Mouse (Mus musculus): ENCODE measurements around the gene Hoxb8. TPM values are rescaled to one million over a fixed set of nuclear protein-coding genes. Genes with fewer than 3 reads are reported as not detected.

The Hoxb8 gene
- polyA plus RNA-seq, 1 experiment from 2014 or later: 15.1 TPM

DNA sequence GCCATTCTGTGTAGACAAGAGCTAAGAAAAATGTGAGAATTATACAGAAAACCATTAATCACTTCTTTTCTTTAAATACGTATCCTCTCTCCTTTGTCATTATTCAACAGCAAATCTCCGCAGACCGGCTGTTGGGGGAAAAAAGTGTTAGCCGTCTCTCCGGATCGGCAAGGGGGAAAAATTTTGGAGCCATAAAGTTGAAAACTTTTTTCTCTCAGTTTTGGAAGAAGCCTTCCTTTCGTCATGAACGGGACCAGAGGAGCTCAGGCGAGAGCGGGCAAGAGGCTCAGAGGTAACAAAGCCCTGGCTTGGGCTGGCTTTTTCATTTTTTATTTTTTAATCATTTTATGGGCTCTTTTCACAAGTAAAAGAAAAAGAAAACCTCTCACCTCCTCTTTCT, 41.4 kb downstream of the Hoxb8 start, which contains the start of gene Hoxb3:
TSS of gene Hoxb3 (plus strand) at position 173 of the 400 bp plus-strand sequence.
- H3K4me3 ChIP-seq (ENCODE audit: low read length): peak within 1 kb of the TSS; percentile 23

DNA sequence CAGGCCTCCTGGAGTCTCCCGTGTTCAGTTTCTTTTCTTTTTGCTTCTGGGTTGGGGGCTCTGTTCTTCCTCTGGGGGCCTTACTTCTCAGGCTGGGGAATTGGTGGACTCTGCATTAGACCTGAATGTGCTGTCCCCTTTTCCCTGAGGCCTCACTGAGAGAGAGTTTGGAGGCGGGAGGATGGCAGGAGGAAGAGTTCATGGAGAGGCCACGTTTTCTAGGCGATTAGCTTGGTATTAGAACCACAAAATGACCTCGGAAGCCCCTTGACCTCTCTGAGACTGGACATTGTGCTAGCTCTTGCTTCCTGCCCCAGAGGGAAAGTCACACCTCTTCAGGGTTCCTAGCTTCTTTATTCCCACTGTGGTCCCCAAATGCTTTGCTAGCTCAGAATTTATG, 42.4 kb downstream of the Hoxb8 start:
- Histone ChIP-seq H3K9me3 (ENCODE audit: control insufficient read depth, low read length) (no peaks in the 10 kb centered on the region), H3K4me2 (ENCODE audit: low read length) (peak overlapping the region; percentile 62), H3K36me3 (ENCODE audit: control insufficient read depth, insufficient read depth, low read length) (no peaks in the 10 kb centered on the region), H3K27ac (ENCODE audit: low read depth, low read length) (peak overlapping the region; percentile 74), H3K27me3 (replicated peaks; ENCODE audit: control insufficient read depth, insufficient read depth, low read length) (peaks cover 16% of the 10 kb centered on the region), H3K9ac (ENCODE audit: low read depth, low read length) (peak overlapping the region; percentile 54), H3K4me1 (ENCODE audit: control insufficient read depth, insufficient read depth, low read depth, low read length) (no peaks in the 10 kb centered on the region), H3K4me3 (ENCODE audit: low read length) (peak overlapping the region; percentile 23)
- no peak for ATAC-seq
- 1% methylated on average over 5 of the region's 5 CpGs for WGBS

More for the DNA sequence above, 41.4 kb downstream of the Hoxb8 start, which contains the start of gene Hoxb3:
- peaks cover 19% of the 10 kb centered on the region for H3K27me3 ChIP-seq (replicated peaks; ENCODE audit: control insufficient read depth, insufficient read depth, low read length)
- H3K9ac ChIP-seq (ENCODE audit: low read depth, low read length): peak within 1 kb of the TSS; percentile 54
- no peaks in the 10 kb centered on the region for H3K9me3 ChIP-seq (ENCODE audit: control insufficient read depth, low read length)
- H3K4me2 ChIP-seq (ENCODE audit: low read length): peak within 1 kb of the TSS; percentile 62
- peak within 1 kb of the TSS; percentile 91 for H3K27ac ChIP-seq (ENCODE audit: low read depth, low read length)
- H3K4me1 ChIP-seq (ENCODE audit: control insufficient read depth, insufficient read depth, low read depth, low read length): no peaks in the 10 kb centered on the region; the same call in 1 of the 2 replicates
- 6% methylated on average over 10 of the region's 10 CpGs for WGBS
- no peak for ATAC-seq
- H3K36me3 ChIP-seq (ENCODE audit: control insufficient read depth, insufficient read depth, low read length): no peaks in the 10 kb centered on the region

- peak overlapping the region; percentile 62 for H3K4me2 ChIP-seq (ENCODE audit: low read length)
- peak overlapping the region; percentile 29; the same call in 1 of the 2 replicates for H3K9ac ChIP-seq (ENCODE audit: low read depth, low read length)
- peaks cover 18% of the 10 kb centered on the region for H3K27me3 ChIP-seq (replicated peaks; ENCODE audit: control insufficient read depth, insufficient read depth, low read length)
- ATAC-seq: no peak
- peak overlapping the region; percentile 23 for H3K4me3 ChIP-seq (ENCODE audit: low read length)
- WGBS: 2% methylated on average over 8 of the region's 8 CpGs
- H3K36me3 ChIP-seq (ENCODE audit: control insufficient read depth, insufficient read depth, low read length): no peaks in the 10 kb centered on the region
- H3K27ac ChIP-seq (ENCODE audit: low read depth, low read length): peak overlapping the region; percentile 74
- no peaks in the 10 kb centered on the region for H3K4me1 ChIP-seq (ENCODE audit: control insufficient read depth, insufficient read depth, low read depth, low read length)
- H3K9me3 ChIP-seq (ENCODE audit: control insufficient read depth, low read length): no peaks in the 10 kb centered on the region
Measured at GRCm38 (mm10) chr11:96324965-96325364, 43.3 kb downstream of the Hoxb8 start.

- H3K27ac ChIP-seq (ENCODE audit: low read depth, low read length): peak overlapping the region; percentile 74
- no peak for ATAC-seq
- no peaks in the 10 kb centered on the region for H3K4me1 ChIP-seq (ENCODE audit: control insufficient read depth, insufficient read depth, low read depth, low read length)
- H3K27me3 ChIP-seq (replicated peaks; ENCODE audit: control insufficient read depth, insufficient read depth, low read length): peaks cover 22% of the 10 kb centered on the region
- WGBS: 3% methylated on average over 22 of the region's 22 CpGs
- peak overlapping the region; percentile 29 for H3K9ac ChIP-seq (ENCODE audit: low read depth, low read length)
- no peaks in the 10 kb centered on the region for H3K9me3 ChIP-seq (ENCODE audit: control insufficient read depth, low read length)
- H3K4me2 ChIP-seq (ENCODE audit: low read length): peak overlapping the region; percentile 62
- H3K36me3 ChIP-seq (ENCODE audit: control insufficient read depth, insufficient read depth, low read length): no peaks in the 10 kb centered on the region
- H3K4me3 ChIP-seq (ENCODE audit: low read length): peak overlapping the region; percentile 23
Measured at GRCm38 (mm10) chr11:96325747-96326212, 44.1 kb downstream of the Hoxb8 start.

DNA sequence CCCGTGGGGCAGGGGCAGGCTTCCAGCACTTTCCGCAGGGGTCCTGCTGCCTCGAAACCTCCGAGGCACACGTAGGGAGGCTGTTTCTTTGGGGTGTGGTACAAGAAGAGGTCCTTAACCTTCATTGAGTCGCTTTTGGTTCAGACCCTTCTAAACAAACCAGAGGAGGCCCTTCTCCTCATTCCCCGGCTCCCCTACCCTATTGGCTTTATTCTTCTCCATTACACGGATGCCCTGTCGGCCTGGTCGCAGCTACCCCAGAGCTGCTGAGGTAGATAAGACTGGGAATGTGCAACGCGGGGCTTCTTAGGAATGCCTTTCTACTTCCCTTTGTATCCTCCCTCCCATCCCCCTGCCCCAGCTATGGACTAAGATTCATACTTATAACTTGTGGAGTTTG, 45.0 kb downstream of the Hoxb8 start:
- no peaks in the 10 kb centered on the region for H3K4me1 ChIP-seq (ENCODE audit: control insufficient read depth, insufficient read depth, low read depth, low read length)
- H3K9me3 ChIP-seq (ENCODE audit: control insufficient read depth, low read length): no peaks in the 10 kb centered on the region
- H3K27ac ChIP-seq (ENCODE audit: low read depth, low read length): peak overlapping the region; percentile 74
- WGBS: under 1% methylated on average over 12 of the region's 12 CpGs
- H3K4me3 ChIP-seq (ENCODE audit: low read length): peak overlapping the region; percentile 23
- peaks cover 19% of the 10 kb centered on the region for H3K27me3 ChIP-seq (replicated peaks; ENCODE audit: control insufficient read depth, insufficient read depth, low read length)
- H3K36me3 ChIP-seq (ENCODE audit: control insufficient read depth, insufficient read depth, low read length): no peaks in the 10 kb centered on the region
- no peak for ATAC-seq
- H3K9ac ChIP-seq (ENCODE audit: low read depth, low read length): peak overlapping the region; percentile 60
- peak overlapping the region; percentile 62 for H3K4me2 ChIP-seq (ENCODE audit: low read length)

- H3K9ac ChIP-seq (ENCODE audit: low read depth, low read length): peak overlapping the region; percentile 60
- H3K4me2 ChIP-seq (ENCODE audit: low read length): peak overlapping the region; percentile 62
- no peak for ATAC-seq
- H3K4me3 ChIP-seq (ENCODE audit: low read length): peak overlapping the region; percentile 38
- H3K27me3 ChIP-seq (replicated peaks; ENCODE audit: control insufficient read depth, insufficient read depth, low read length): peaks cover 22% of the 10 kb centered on the region
- no peaks in the 10 kb centered on the region for H3K4me1 ChIP-seq (ENCODE audit: control insufficient read depth, insufficient read depth, low read depth, low read length)
- under 1% methylated on average over 7 of the region's 7 CpGs for WGBS
- H3K27ac ChIP-seq (ENCODE audit: low read depth, low read length): peak overlapping the region; percentile 74
- no peaks in the 10 kb centered on the region for H3K36me3 ChIP-seq (ENCODE audit: control insufficient read depth, insufficient read depth, low read length)
- no peaks in the 10 kb centered on the region for H3K9me3 ChIP-seq (ENCODE audit: control insufficient read depth, low read length)
Measured at GRCm38 (mm10) chr11:96327122-96327521, 45.4 kb downstream of the Hoxb8 start.

DNA sequence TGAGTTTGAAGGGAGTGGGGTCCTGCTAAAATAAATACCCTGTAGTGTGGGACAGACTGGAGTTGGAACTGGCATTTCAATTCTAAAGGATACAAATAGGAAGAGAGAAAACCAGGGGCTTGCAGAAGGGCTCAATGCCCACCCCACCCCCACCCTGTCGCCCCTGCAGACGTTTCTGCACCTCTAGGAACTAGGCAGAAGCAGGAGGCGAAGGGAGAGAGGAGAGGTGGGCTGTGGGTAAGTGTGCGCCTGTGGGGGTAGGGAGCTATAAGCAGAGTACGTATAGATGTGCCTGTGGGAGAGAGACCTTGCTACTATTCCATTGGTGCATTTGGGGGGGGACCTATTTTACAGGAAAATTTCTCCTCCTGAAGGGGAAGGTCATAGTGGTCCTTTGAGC, 46.0 kb downstream of the Hoxb8 start:
- H3K27me3 ChIP-seq (replicated peaks; ENCODE audit: control insufficient read depth, insufficient read depth, low read length): peaks cover 22% of the 10 kb centered on the region
- no peaks in the 10 kb centered on the region for H3K36me3 ChIP-seq (ENCODE audit: control insufficient read depth, insufficient read depth, low read length)
- peak overlapping the region; percentile 38 for H3K4me3 ChIP-seq (ENCODE audit: low read length)
- WGBS: 7% methylated on average over 5 of the region's 5 CpGs
- peak overlapping the region; percentile 74 for H3K27ac ChIP-seq (ENCODE audit: low read depth, low read length)
- no peaks in the 10 kb centered on the region for H3K4me1 ChIP-seq (ENCODE audit: control insufficient read depth, insufficient read depth, low read depth, low read length)
- H3K9me3 ChIP-seq (ENCODE audit: control insufficient read depth, low read length): no peaks in the 10 kb centered on the region
- peak; percentile 45; the same call in 1 of the 2 replicates for ATAC-seq
- H3K9ac ChIP-seq (ENCODE audit: low read depth, low read length): peak overlapping the region; percentile 60
- H3K4me2 ChIP-seq (ENCODE audit: low read length): peak overlapping the region; percentile 62

DNA sequence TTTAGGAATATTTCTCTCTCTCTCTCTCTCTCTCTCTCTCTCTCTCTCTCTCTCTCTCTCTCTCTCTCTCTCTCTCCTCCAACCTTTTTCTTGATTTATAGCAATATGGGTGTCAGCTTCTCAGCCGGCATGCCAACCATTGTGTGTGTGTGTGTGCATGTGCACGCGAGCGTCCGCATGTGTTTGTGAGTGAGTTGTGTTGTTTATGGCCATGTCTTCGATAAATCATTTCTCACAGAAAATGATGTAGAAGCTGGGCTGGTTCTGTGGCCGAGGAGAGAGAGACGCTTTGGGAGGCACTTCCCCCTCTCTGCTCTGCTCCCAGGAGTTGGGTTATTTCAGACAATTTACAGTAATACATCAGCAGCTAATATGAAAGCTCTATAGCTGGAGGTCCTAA, 46.9 kb downstream of the Hoxb8 start:
- 8% methylated on average over 8 of the region's 8 CpGs for WGBS
- ATAC-seq: no peak
- H3K4me1 ChIP-seq (ENCODE audit: control insufficient read depth, insufficient read depth, low read depth, low read length): no peaks in the 10 kb centered on the region
- peak overlapping the region; percentile 74 for H3K27ac ChIP-seq (ENCODE audit: low read depth, low read length)
- no peaks in the 10 kb centered on the region for H3K36me3 ChIP-seq (ENCODE audit: control insufficient read depth, insufficient read depth, low read length)
- H3K9me3 ChIP-seq (ENCODE audit: control insufficient read depth, low read length): no peaks in the 10 kb centered on the region
- H3K27me3 ChIP-seq (replicated peaks; ENCODE audit: control insufficient read depth, insufficient read depth, low read length): peaks cover 23% of the 10 kb centered on the region
- peak overlapping the region; percentile 60 for H3K9ac ChIP-seq (ENCODE audit: low read depth, low read length)
- H3K4me3 ChIP-seq (ENCODE audit: low read length): peak overlapping the region; percentile 38
- H3K4me2 ChIP-seq (ENCODE audit: low read length): peak overlapping the region; percentile 62

DNA sequence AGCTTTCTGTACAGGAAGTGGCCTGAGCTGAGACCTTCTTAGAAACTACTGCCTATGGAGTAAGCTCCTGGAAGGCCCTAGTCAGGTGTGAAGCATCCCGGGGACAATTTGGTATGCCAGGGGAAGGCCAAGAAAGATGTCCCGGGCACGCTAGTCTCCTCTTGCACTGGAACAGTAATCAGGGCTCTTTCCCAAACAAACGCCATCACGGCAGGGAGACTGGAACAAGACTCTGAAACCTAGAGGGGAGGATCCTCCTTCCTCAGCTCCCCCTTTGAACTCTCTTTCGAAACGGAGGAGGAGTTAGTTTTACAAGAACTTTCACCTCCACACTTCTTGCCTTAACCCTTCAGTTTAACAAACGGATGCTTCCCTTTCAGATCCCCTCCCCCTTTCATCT, 50.4 kb downstream of the Hoxb8 start:
- Histone ChIP-seq H3K4me3 (ENCODE audit: low read length) (peak overlapping the region; percentile 42), H3K9me3 (ENCODE audit: control insufficient read depth, low read length) (no peaks in the 10 kb centered on the region), H3K4me1 (ENCODE audit: control insufficient read depth, insufficient read depth, low read depth, low read length) (peaks cover 5% of the 10 kb centered on the region; the same call in 1 of the 2 replicates), H3K9ac (ENCODE audit: low read depth, low read length) (peak overlapping the region; percentile 70), H3K27ac (ENCODE audit: low read depth, low read length) (peak overlapping the region; percentile 91), H3K27me3 (replicated peaks; ENCODE audit: control insufficient read depth, insufficient read depth, low read length) (peaks cover 44% of the 10 kb centered on the region), H3K4me2 (ENCODE audit: low read length) (peak overlapping the region; percentile 62), H3K36me3 (ENCODE audit: control insufficient read depth, insufficient read depth, low read length) (no peaks in the 10 kb centered on the region)
- no peak for ATAC-seq
- under 1% methylated on average over 8 of the region's 8 CpGs for WGBS

All from hindbrain, embryonic 16.5 days (tissue).